Mouse (Mus musculus) hematopoietic stem cell, adult 5-6 weeks (primary cell): ENCODE measurements at regions not wholly inside any gene's neighbourhood (a gene's known extent, or its start where the extent isn't known, plus 50 kb on each side); places are given as distances from the start of the nearest gene placed in this dataset.
"Not testable (repeated sequence)": the region's sequence is repeated elsewhere in the genome, so short reads cannot be mapped to it uniquely, and the experiment has no call there.

ENCODE experiments used
- ATAC-seq, 2 experiments: fragments of 125-278 bp in 1 of 2; replicated peaks in 1 of 2; 2 replicates each; pipeline ENCODE4 v1.8.0; 2016 to 2017; ENCODE audit warnings: inconsistent platforms in 2 of 2, mild to moderate bottlenecking in 2 of 2, moderate number of reproducible peaks in 2 of 2, low read depth in 1 of 2, moderate TSS enrichment in 1 of 2; ENCODE audit not compliant: low FRiP score in 2 of 2, poor library complexity in 2 of 2, severe bottlenecking in 2 of 2, insufficient read depth in 1 of 2, low TSS enrichment in 1 of 2

GRCm38 (mm10) chr7:69167456-69167855, 418.4 kb upstream of the Arrdc4 start:
- no peak for ATAC-seq

DNA sequence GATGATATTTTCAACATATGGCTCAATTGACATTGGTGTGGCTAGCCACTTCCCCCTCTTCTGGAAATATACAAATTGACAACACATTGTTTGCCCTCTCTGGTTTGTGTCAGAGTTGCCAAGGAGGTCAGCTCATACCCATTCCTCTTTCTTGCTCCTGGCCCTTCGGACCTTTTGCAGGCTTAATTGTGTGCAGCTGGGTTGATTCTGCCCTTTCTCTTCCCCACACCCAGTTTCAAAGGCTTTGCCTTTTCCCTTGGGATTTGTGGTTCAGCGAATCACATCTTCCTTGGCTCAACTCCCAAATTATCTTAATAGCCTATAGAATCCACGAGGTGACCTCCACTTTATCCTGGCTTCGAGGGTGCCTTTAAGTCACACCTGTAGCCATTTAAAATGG, 412.9 kb upstream of the Arrdc4 start:
- no peak for ATAC-seq

- no peak for ATAC-seq
Observed at GRCm38 (mm10) chr7:69142351-69142750, 393.3 kb upstream of the Arrdc4 start.

GRCm38 (mm10) chr7:69133441-69133840, 384.4 kb upstream of the Arrdc4 start:
- no peak for ATAC-seq

- ATAC-seq = not testable (repeated sequence)
Observed at GRCm38 (mm10) chr7:69101770-69102169, 352.7 kb upstream of the Arrdc4 start.

DNA sequence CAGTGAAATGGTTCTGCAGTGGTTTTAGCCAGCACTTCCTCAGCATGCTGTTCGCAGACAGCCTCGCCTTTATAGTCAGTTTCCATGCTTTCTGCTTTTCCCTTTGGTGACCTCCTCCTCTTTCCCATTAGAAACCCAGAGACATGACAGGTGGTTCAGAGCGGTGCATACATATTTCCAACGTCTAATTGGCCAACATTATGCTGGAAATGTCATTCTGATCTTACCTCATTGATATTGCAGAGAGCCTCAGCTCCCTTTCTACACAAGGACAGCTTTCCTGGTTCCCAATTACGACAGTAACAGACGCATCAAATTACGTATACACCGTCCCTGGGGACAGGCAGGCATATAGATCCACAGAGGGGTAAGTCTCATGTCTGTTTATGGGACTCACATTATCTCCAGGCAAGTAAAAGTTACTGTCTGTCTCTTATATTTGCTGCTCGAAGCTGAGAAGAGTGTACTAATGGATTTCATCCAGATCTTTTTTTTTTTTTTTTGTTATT, 348.6 kb upstream of the Arrdc4 start:
- no peak for ATAC-seq

DNA sequence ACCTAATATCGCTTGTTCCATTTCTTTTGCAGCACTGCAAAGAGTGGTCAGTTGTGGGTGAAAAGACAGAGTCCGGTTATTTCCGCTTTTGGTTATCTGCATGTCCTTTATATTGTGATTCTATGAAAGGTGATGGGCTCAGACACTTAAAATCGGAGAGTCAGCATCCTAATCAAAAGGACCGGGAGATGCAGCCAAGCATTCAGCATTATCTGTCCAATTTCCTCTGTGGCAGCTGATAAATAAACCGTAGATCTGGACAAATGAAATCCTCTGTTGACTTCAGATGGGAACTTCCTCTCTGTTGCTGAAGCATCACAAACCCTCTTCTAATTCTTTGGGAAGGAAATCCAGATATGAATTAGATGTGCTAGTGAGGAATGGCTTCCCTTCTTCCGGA, 325.7 kb upstream of the Arrdc4 start:
- ATAC-seq = no peak

- ATAC-seq = no peak
Observed at GRCm38 (mm10) chr7:69062994-69063393, 314.0 kb upstream of the Arrdc4 start.

DNA sequence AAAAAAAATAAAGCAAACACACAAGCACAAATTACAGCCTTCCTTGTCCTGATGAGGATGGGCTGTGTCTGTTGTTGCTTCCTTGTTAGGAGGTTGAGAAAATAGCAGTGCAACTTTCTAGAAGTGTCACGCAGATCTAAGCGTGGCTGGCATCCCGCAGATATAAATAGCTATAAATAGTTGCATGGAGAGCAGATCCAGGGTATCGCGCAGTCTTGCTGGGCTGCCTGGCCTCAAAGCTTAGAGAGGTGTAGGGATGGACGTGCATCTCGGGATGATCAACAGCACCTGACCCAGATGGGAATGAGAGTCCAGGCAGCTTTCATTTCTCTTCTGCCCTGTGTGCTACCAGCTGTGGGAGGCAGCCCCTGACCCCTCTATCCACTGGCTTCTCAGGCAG, 313.5 kb upstream of the Arrdc4 start:
- ATAC-seq = no peak

DNA sequence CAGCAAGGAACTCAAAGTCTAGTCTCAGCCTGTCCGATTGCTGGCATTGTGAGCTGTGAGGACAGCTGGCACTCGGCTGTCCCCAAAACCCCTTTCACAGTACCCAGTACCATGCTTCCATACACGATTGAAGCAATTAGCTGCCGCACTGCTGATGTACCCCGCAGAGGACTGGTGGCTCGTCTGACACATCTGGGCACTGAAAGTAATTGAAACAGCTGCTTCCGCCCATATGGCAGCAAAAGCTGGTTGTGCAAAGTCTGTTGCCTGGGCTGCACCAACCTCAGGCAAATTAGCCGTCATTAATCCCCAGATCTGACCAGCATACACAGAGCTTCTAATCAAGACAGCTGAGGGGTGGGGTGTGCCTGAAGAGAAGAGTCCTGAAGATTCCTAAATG, 313.1 kb upstream of the Arrdc4 start:
- no peak for ATAC-seq

DNA sequence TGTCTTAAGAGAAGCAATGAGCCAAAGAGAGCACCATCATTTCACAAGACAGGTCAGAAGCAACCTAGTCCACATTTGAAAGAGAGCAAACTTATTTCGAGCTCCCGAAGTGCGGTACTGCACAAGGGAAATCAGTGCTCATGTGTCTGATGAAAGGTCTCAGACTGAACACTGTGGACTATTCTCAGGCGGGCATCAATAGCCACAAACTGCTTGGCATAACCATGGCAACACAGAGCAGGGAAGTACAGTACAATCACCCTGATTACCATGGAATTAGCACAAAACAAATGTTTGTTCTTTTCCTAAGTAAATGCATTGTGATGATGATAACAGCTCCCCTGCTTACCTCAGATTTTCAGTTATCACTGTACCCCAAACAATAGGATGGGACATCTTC, 312.2 kb upstream of the Arrdc4 start:
- ATAC-seq = no peak

GRCm38 (mm10) chr7:69016575-69016974, 267.5 kb upstream of the Arrdc4 start:
- ATAC-seq = no peak

- ATAC-seq = no peak
Observed at GRCm38 (mm10) chr7:69015047-69015446, 266.0 kb upstream of the Arrdc4 start.

DNA sequence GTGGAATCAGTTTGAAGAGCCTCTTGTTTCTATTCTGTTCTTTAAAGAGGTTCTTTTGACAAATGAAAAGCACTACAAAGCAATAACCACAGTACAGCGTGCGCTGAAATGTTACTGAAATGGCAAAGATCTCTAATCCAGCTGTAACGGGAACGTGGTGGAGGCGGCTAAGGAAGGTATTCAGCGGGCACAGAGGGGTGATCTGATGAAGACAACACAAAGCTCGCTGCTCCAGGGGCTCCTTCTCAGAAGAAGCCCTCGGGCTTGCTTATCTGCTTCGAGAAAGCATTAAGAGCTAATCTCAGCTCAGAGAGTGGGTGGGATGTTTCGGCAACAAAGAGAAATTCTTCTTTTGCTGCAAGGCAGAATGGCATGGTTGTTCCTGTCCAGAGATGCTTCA, 258.2 kb upstream of the Arrdc4 start:
- ATAC-seq = no peak

GRCm38 (mm10) chr7:68988061-68988460, 239.0 kb upstream of the Arrdc4 start:
- ATAC-seq = no peak

- no peak for ATAC-seq
Observed at GRCm38 (mm10) chr7:68983937-68984336, 234.9 kb upstream of the Arrdc4 start.

DNA sequence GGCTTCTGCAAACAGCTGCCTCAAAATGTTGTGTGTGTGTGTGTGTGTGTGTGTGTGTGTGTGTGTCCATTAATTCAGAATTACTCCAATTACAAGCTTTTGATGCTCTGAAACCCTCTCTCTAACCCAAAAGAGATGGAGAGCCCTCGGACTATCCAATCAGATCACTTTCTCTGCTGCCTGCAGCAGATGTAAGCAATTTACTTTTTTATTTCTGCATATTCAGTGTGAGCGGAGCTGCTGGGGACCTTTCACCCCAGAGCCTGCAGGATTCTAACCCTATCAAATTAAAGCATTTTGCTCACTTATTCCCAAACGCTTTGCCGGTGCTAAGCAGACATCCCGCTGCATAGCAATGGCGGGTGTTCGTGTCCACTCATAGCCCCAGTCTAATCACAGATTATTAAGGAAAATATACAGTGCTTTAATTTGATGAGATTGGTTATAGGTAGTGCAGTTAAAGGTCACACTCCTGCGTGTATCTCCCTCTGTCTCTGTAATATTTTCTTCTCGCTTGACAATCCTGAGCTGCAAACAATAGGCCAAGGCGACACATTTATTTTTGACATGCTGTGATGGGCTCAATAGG, 234.0 kb upstream of the Arrdc4 start:
- no peak for ATAC-seq

GRCm38 (mm10) chr7:68978576-68978975, 229.5 kb upstream of the Arrdc4 start:
- no peak for ATAC-seq
